Mouse (Mus musculus) duodenum, adult 2 months (tissue): ENCODE results near the gene Olfr945. TPM values are rescaled to one million over a fixed set of nuclear protein-coding genes. Genes with fewer than 3 reads are reported as not detected.

ENCODE experiments used
- polyA plus RNA-seq: library from polyadenylated mRNA; depleted of rRNA; stranded (reverse); fragments of >200 nt; gene quantifications from 2 replicates; pipeline ENCODE4 v1.2.3, GENCODE M21; 2012; ENCODE audit warnings: low replicate concordance; rRNA removed

Olfr945 gene
- not detected in 2 replicates for polyA plus RNA-seq

GRCm38 (mm10) chr9:39276718-39277117, at the start of gene Olfr945:
Olfr945 (minus strand) TSS chr9:39276818.

GRCm38 (mm10) chr9:39325945-39326344, 49.3 kb upstream of the Olfr945 start, which contains the start of gene Olfr948:
Olfr948 (minus strand) TSS chr9:39326045.

GRCm38 (mm10) chr9:39249894-39250293, 26.7 kb downstream of the Olfr945 start, which contains the start of gene Olfr1537:
Olfr1537 (minus strand) TSS chr9:39249994.

Other genes starting within 250 kb of the Olfr945 start
- gene Olfr937, start 211.9 kb downstream of the Olfr945 start, polyA plus RNA-seq: not detected in 2 replicates
- not detected in 2 replicates for gene Olfr938, start 197.9 kb downstream of the Olfr945 start, polyA plus RNA-seq
- not detected in 2 replicates for gene Olfr27, start 148.7 kb downstream of the Olfr945 start, polyA plus RNA-seq
- gene Olfr943, start 110.5 kb downstream of the Olfr945 start, polyA plus RNA-seq: not detected in 2 replicates
- gene Olfr944, start 74.9 kb downstream of the Olfr945 start, polyA plus RNA-seq: not detected in 2 replicates
- gene Olfr1537, start 26.8 kb downstream of the Olfr945 start, polyA plus RNA-seq: not detected in 2 replicates
- not detected in 2 replicates for gene Olfr948, start 49.2 kb upstream of the Olfr945 start, polyA plus RNA-seq
- gene Olfr951, start 110.6 kb upstream of the Olfr945 start, polyA plus RNA-seq: not detected in 2 replicates
- gene Olfr952, start 150.3 kb upstream of the Olfr945 start, polyA plus RNA-seq: not detected in 2 replicates
- not detected in 2 replicates for gene Olfr954, start 179.9 kb upstream of the Olfr945 start, polyA plus RNA-seq
- not detected in 2 replicates for gene Olfr955, start 195.1 kb upstream of the Olfr945 start, polyA plus RNA-seq
- not detected in 2 replicates for gene Olfr44, start 217.2 kb upstream of the Olfr945 start, polyA plus RNA-seq
- not detected in 2 replicates for gene Olfr957, start 239.0 kb upstream of the Olfr945 start, polyA plus RNA-seq